Mouse (Mus musculus) naive thymus-derived CD4-positive, alpha-beta T cell, adult 2 months (primary cell): ENCODE measurements around the gene Pagr1b.
A peak's percentile ranks its signal among the peaks of the same experiment; 100 is the strongest.

Experiments used
- DNase-seq: peaks from one replicate; pipeline ENCODE4 v3.0.0-alpha.2; 2011; ENCODE audit warnings: low read depth

The Pagr1b gene

DNA sequence TGATC, at the start of gene Pagr1b:
Gene Pagr1b, minus strand, starts transcription at position 4 of the 5 bp plus-strand sequence.
- DNase-seq, result no peak

DNA sequence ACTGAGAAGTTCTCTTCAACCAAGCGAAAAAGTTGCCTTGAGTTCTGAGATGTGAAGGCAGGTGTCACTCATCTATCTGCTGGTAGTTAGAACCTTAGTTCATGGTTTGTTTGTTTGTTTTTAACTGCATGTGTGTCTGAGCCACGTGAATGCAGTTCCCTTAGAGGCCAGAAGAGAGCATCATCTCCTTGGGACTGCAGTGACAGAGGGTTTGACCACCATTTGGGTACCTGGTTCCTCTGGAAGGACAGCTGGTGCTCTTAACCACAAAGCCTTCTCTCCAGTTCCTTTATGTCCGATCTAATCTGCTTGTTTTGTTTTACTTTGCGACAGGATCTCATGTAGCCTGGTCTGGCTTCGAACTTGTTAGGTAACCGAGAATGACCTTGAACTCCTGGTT, 49.3 kb upstream of the Pagr1b start:
- no peak for DNase-seq

DNA sequence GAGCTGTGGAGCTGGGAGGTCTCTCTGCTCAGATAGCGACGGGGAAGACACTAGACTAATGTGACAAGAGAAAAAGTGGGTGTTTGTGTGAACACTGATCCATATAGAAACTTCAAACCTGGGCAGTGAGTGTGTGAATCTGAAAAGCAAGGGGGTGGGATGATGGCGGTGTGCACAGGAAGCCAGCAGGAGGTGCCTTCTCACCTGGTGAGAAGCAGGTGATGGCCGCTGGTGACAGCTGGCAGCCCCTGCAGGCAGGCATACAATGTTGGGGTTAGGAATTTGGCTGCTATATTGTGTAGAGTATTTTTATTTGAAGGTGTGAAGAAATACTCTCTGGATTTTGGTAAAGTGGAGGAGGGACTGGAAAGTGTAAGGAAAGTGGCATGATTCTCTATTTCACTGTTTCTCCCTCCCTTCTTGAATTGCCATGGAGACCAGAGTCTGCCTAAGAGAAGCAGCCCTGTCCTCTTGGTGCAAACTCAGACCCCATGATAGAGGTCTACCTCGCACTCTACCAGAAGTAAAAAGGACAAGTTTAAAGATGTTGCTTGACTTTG, 38.8 kb upstream of the Pagr1b start:
- peak; percentile 50 for DNase-seq

DNA sequence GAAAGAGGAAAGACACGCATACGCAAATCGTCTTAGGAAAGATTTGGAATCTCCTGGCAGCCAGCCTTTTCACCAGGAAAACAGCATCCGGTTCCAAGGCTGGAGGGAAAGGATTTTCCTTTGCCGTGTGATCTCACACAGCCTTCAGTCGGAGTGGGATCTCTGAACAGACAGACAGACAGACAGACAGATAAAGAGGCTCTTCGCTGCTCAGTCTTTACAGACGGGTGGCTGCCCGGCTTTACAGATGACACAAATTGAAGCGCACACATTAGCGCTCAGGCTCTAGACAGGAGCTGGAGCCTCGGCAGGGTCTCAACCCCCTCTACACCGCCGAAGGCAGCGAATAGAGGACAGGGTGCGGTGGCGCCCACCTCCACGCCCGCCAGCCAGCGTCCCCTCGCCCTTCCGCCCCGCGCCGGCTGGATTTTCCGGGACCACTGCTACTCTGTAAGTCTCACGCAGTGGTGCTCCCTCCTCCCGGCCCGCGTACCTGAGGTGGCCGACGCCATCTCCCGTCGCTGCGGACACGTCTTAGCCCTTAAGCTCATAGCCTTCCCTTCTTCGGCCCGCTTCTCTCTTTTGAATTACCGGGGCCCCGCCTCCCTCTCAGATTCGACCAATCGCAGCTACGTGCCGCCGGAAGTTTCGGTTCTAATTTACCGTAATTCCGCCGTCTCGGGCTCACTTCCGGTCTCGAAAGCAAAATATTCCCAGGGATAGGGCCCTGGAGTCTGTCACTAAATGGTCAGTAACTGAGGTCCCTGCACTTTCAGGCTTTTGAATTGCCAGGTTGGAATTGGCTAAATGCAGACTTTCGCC, 25.8 kb upstream of the Pagr1b start, which contains the start of gene Kif22:
Gene Kif22, minus strand, starts transcription at position 621 of the 822 bp plus-strand sequence.
- DNase-seq, result peak; percentile 89

DNA sequence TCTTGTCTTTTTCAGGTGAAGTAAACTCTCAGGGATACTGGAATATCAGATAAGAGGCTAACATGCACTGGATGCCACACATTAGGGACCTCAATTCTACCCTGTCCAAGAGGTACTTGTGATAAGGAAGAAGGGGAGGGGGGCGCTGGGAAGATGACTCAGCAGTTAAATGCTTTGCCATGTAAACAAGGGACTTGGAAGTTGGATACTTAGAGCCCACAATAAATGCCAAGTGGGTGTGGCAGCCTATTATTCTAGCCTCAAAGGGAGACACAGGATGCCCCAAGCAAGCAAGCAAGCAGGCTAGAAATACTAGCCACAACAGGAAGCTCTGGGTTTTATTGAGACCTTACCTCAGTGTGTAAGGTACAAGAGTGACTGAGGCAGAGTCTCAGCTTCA, 15.0 kb upstream of the Pagr1b start:
- peak; percentile 63 for DNase-seq

DNA sequence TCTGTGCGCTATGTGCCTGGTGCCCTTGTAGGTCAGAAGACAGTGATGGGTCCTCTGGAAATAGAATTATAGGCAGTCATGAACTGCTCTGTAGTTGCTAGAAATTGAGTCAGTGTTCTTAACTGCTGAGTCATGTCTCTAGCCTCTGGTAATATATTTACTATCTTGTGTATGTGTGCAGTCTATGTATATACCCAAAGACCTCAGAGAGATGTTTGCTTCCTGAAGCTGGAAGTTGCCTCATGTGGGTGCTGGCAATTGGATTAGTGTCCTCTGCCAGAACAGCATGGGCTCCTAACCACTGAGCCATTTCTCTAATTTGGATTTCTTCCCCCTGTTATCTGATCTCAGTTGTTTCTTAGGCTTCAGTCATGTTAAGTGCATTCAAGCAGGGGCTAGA, 13.9 kb upstream of the Pagr1b start:
- DNase-seq, result no peak

DNA sequence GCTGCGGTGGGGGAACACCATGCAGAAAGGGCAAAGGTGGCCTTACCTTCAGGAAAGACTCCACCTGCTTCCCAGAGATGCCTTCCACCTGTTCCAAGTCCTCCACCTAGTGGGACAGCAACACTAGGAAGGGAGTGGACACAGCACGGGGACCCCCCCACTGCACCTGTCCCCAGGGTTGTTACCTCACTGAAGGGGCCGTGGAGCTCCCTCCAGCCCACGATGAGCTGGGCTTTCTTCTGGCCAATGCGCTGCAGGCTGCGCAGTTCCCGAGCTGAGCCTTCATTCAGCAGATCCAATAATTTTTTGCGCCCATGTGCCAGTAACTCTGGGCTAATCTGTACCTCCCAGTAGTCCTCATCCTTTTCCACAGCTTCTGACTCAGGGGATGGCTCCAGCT, 11.6 kb upstream of the Pagr1b start:
- no peak for DNase-seq

DNA sequence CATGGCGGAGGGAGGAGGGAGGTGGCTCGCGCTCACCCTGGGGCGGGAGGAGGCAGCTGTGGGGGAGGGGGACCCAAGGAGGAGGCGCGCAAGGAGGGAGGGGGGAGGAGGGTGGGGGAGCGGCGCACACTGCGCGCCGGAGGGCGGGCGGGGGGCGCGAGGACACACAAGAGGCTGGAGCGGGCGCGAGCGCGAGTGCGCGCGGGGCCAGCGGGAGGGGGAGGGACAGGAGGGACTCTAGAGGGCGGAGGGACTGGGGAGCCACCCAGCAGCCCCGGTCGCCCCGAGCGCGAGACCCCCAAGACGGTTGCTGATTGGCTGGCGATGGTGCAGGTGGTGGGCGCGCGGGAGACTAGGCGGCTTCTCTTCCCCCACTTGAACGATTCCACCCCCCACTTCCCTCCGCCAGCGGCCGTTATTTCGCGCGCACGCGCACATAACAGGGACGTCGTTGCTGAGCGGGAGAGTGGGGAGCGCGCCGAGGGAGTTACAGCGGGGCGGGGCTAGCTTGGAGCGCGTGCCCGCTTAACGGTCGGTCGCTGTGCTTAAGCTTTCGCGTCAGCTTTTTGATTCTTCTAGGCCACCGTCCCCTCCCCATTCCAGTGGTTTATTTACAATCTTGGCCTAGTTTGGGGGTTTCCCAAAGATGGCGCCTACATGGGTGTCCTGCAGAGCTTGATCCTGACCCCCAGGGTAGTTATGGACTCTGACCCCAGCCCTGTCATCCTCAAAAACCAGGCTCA, 10.9 kb upstream of the Pagr1b start, which contains the start of gene Maz:
Gene Maz, minus strand, starts transcription at position 54 of the 743 bp plus-strand sequence.
- DNase-seq, result peak; percentile 99

DNA sequence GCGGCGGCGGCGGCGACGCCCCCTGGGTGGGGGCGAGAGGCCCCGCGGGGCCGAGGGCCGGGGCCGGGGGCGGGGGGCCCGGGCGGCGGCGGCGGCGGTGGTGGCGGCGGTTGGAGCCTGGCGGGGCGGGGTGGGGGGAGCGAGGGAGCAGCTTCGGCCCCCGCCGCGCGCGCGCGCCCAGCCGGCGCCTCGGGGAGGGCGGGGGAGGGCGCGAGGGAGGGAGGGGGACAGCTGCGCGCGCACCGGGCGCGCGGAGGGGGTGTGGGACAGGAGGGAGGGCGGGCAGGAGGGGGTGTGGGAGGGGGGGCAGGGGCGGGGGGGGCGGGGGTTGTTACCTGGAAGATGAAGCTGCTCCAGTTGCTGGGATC, 10.3 kb upstream of the Pagr1b start:
- no peak for DNase-seq

DNA sequence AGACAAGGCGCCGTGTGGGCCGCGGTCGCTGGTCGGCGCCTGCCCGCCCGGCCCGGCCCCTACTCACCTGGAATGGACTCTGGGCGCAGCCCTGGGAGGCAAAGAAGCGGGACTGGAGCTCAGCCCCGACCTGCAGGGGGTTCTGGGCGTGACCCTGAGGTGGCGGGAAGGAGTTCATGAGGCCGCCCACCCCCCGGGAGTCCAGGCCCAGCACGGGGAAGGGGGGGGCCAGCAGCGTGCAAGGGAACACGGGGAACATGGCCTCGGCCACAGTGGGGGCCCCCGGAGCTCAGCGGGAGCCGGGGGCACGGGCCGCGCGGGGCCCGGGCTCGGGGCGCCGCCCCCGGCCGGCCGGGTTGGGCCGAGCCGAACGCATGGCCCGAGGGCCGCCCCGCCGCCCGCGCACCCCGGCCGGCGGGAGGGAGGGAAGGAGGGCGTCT, 9.9 kb upstream of the Pagr1b start:
- DNase-seq, result peak; percentile 76

DNA sequence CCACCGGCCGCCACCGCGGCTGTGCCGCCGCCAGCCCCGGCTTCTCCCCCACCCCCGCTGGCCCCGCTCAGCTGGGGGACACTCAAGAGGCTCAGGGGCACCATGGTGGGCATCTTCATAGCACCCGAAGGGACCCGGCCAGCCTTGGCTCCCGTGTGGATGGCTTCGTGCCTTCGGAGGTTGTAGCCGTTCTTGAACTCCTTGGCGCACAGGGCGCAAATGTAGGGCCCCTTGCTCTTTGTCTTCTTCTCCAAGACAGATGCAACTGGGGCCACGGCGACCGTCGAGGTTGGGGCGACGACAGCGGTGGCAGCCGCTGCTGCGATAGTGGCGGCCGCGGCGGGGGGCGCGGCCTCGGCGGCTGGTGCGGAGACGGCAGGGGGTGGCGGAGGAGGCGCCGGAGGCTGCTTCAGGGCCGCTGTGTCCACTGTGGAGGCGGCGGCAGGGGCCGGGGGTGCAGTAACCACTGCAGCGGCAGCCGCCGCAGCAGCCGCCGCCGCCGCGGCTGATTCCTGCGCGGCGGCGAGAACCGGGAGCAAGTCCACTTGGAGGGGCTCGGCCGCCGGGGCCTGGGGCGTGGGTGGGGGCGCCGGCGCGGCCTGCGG, 9.4 kb upstream of the Pagr1b start:
- DNase-seq, result peak; percentile 73

DNA sequence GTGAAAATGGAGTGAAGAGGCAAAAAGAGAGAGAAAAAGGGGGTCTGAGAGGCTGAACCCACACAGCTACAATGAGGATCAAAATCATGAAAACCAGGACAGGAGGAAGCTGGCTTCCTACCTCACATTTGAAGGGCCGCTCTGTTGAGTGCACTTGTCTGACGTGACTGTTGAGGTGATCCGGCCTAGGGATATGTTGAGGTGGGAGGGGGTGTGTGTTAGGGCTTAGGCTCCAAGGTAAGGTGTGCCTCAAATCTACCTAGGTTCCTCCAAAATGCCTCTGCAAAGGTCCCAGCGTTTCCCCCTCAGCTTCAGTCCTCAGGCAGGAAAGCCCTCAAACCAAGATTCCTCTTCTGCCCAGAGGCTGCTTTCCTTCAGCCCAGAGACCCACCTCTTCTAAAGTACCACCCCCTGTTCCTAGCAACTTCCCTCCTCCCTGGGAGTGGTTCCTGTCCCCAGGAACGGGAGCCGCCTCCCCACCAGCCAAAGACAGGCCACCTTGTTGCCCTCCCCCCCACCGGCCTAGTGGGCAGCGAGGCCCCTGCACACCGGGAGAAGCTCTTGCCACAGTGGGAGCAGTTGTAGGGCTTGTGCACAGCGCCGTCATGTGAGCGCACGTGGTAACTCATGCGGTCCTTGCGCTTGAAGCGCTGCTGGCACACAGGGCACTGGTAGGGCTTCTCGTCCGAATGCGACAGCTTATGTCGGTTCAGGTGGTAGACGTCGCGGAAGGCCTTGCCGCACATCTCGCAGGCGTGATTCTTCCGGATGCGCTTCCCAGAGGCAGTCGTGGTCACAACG, 8.7 kb upstream of the Pagr1b start:
- peak; percentile 87 for DNase-seq

DNA sequence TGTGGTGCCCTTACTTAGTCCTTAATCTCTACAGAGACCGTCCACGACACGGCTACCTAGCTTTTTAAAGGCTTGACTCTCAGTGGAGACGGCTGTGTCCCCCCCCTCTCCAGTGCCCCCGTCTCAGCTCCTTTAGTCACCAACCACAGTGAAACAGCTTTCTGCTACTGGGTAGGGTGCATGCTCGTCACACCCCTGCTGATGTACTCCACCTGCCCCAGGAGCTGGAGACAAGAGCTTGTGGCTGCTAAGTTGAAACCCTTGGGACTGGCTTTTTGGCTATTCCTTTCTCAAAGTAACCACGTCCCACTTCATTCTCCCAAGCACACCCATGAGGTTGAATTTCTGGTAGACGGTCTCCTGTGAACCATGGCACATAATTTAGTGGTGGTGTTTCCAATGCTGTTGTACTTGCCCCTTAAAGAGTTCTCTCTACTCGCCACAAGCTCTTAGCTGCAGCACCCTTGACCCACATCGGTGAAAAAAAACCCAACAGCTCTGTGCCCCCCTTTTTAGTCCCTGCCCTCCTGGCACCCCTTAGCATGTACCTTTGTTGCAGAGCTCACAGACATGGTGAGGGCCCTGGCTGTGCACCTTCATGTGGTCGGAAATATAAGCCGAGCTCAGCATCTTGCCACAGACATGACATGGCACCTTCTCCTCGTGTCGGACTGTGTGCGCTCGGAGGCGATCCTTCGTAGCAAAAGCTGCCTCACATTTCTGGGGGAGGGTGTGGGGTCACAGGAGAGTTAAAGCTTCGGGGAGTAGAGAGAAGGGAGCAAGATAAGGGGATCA, 7.8 kb upstream of the Pagr1b start:
- peak; percentile 75 for DNase-seq

DNA sequence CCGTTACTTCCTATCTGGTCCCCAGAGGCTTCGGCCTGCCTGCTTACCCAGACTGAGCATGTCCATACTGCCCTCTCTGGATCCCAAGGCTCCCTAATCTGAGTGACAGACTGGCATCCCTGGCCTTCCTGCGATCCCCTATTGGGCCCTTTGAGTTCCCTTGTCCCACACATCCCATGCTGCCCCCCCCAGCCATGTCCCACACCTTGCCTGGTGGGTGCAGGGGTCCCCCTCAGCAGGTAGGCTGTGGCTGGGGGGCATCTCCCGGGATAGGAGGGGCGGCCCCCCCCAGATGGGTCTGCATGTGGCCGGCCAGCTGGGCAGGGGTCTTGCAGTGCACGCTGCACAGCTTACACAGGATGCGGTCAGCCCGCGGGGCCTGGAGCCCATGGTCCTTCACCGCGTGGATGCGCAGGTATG, 7.0 kb upstream of the Pagr1b start:
- DNase-seq, result no peak

DNA sequence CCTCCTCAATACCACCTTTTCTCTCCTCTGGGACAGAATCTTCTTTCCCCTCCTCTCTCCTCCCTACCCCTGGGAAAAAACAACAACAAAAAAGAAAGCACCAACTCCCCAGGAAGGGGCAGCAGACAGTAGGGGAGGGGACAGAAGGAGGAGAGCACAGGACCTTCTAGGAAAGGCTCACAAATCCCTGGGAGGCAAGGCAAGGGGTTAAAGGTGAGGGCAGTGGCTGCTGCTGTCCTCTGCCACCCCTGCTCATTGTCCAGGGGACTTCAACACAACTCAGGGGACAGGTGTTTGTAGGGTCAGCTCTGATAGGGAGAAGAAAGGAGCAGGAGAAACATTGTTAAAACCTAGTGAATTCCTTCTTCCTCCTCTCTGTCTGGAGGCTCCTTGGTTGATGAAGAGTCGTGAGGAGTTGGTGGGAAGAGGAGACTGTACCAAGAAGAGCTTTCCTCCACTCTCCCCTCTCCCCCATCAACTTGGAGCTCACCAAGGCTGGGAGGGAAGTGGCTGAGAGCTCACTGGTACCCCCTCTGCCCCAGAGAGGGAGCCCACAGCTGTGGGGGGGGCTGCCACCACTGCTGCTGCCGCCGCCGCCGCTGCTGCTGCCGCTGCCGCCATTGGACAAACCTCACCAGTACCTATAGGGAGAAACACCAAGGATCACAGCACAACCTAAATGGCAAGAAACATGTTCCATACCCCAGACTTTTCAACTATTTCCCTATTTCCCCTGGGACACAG, 6.4 kb upstream of the Pagr1b start:
- no peak for DNase-seq

DNA sequence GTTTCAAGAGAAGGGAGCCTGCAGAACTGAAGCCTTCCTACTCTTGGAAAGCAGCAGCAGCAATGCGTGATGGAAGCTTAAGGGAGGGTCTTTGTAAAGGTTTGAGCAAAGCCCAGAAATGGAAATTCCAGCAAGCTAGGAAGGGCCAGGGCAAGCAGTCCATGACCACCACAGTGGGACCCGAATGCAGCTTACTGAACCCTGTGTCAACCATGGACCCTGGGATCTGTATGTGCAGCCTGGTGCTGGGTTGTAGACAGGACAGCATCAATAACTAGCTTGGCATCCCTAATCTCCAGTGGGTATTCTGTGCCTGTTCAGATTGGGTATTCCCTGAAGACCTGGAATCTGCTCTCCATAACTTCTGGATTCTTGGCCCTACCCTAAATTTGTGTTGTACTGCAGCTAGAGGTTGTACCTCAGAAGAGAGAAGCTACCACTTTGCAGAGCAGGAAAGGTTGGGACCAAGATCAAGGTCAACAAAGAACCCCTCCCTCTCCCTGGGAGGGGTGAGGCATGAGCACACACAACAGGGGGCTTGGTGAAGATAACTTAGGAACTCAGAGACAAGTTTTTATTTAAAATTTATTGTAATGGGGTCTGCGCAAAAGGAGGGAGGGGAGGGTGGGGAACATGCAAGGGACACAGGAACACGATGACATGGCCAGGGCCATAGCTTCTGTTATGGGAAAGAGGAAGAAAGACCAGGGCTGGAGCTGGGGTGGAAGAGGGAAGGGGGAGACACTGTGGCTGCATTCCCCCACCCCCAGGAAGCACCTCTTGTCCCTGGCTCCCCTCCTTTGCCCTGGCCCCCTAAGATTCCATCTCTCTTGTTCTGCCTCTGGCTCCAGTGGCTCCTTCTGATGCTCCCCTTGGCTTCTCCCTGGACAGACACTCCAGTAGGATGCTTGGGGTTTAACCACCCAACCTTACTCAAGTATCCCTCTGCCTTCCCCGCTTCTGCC, 5.6 kb upstream of the Pagr1b start:
- DNase-seq, result no peak

DNA sequence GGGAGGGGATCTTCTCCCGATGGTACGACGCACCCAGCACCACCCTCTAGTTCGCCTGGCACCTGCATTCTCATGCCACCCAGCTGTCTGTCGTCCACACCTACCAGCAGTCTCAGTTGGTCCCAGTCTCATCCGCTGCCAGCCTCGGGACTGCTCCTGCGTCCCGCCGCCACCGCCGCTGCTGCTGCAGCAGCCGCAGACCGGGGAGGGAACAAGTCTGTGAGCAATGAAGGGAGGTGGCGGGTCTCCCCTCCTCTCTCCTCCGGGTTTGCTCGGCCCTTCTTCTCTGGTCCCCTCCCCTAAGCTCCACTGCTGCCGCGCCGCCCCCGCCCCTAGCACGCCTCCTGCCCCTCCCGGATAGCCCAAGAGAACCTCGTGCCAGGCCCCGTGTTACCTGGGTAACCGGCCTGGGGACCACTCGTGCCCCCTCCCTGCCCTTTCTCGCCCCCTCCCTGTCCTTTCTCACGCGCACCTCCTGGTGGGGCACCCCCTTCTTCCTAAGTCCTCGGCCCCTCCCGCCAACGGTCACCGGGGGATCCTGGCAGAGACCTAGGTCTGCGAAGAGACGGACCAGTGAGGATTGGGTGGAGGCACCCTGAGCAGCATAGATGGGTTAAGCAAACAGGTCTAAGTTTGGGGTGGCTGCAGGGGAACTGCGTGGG, 4.7 kb upstream of the Pagr1b start, which contains the start of the genes Gm42742 and Prrt2:
Gene Gm42742, minus strand, starts transcription at position 197 of the 662 bp plus-strand sequence.
Gene Prrt2, minus strand, starts transcription at position 311 of the 662 bp plus-strand sequence.
- DNase-seq, result peak; percentile 72

DNA sequence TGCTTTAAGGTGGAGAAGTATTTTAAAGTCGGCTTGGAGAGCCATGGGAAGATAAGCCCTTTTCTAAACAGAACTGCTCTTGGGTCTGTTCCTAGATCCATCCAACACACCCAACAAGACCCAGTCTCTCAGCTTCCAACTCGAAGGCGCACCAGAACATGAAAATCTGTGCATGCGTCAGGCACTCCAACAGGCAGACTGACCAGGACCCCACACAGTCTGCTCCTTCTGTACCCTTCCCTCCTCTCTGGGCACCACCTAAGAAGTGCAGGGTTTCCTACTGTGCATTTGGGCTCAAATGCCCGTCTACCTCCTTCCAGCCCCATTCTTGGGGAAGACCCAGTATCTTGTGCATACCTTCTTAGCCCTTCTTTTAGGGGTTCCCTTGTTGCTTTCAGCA, 4.2 kb upstream of the Pagr1b start:
- no peak for DNase-seq

DNA sequence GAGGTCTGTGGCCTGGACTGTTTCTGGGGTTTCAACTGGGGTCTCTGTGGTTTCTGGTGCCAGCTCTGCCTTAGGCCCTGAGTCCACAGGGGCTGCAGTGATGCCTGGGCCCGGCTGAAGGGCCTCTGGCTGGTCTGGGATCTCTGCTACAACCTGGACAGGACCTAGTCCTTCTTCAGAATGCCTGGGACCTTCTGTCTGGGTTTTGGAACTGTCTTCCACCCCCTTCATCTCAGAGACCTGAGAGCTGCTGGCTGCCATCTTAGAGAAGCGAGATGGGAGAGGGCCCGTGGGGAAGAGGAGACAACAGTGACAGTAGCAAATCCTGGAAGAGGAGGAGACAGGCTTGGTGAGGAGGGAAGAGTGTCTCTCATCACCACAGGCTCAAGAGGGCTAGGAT, 3.7 kb upstream of the Pagr1b start:
- DNase-seq, result no peak
